Mouse (Mus musculus) c-Kit-positive CD71-positive TER-119-negative erythroid progenitor cells, embryonic 14.5 days (primary cell): ENCODE data around the gene Prcd.
A peak's percentile ranks its signal among the peaks of the same experiment; 100 is the strongest.
"Not testable (repeated sequence)": the region's sequence is repeated elsewhere in the genome, so short reads cannot be mapped to it uniquely, and the experiment has no call there.

Experiments
- DNase-seq: peaks from one replicate; pipeline ENCODE4 v3.0.0-alpha.2; 2013; ENCODE audit warnings: low read depth

Gene Prcd

DNA sequence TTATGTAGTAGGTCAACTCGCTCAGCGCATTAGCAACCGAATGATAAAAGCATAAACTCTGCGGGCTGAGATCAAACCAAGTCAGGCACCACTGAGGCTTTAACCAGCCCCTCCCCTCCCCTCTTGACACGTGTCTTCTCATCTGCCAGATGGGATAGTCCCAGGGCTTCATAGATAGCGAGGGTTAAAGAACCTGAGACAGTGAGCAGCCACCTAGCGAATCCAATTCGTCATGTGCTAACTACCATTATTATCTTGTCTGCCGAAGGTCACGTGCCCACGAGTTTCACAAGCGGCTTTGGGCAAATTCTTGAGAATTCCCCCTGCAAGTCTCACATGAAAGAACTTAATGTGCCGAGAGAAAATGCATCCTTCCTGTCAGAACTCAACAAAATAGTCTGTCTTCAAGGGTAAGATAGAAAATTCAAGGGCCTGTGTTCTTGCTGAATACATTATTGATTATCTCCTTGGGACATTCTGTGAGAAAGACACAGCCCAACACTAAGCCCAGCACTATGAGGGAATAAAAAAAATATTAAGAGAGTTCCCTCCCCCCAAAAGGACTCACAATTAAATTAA is 16.5 kb downstream of the Prcd start:
- no peak for DNase-seq

DNA sequence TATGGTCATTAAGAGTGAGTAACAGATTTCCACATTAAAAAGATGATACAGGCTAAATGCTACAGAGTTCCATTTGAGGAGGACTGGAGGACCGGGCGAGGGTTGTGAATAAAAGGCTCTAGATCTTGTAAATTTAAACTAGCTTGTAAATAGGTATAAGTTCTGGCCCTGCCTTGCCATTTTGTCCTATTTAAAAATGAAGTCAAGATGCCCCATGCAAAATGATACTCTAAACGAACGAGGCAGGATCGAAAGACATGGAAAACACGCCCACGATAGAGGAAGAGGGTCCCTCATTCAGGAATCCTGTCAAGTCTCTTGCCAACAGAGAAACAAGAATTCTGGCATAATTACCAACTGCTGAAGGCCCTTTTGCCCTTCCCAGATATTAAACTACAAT is 17.1 kb downstream of the Prcd start:
- no peak for DNase-seq

DNA sequence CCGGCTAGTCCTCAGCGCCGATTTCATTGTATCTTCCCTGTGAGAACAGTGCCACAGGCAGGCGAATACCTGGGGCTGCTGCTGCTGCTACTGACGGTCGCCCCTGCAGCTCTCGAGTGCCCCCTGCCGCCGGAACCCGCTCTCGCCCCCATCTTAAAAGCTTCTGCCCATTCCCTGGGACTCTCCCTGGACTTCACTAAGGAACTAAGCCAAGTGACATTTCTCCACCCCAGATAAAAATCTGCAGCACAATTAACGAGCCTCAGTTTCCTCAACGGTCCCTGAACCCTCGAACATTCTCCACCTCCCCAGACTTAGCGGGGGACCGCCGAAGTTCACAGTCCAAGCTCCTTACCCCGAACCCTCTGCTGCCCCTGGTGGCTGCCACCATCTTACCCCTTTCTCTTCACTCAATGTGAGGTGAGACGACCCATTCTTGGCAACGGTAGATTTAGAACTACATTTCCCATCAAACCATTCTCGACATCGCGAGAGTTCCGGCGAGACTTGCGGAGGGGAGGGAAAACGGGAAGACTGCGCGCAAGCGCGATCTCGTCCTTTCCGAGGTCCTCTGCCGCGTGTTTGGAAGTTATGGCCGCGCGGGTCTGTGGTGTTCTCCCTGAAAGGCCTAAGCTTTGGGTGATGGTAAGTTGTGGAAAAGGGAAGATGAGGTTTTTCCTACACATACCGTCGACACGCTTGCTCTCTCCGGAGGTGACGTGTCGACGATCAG is 17.9 kb downstream of the Prcd start:
- peak; percentile 100 for DNase-seq

GRCm38 (mm10) chr11:116671845-116672434 is 18.6 kb downstream of the Prcd start:
- no peak for DNase-seq

- no peak for DNase-seq
Measured at GRCm38 (mm10) chr11:116672595-116672994, 19.3 kb downstream of the Prcd start.

GRCm38 (mm10) chr11:116673410-116673809 is 20.1 kb downstream of the Prcd start:
- DNase-seq: no peak

DNA sequence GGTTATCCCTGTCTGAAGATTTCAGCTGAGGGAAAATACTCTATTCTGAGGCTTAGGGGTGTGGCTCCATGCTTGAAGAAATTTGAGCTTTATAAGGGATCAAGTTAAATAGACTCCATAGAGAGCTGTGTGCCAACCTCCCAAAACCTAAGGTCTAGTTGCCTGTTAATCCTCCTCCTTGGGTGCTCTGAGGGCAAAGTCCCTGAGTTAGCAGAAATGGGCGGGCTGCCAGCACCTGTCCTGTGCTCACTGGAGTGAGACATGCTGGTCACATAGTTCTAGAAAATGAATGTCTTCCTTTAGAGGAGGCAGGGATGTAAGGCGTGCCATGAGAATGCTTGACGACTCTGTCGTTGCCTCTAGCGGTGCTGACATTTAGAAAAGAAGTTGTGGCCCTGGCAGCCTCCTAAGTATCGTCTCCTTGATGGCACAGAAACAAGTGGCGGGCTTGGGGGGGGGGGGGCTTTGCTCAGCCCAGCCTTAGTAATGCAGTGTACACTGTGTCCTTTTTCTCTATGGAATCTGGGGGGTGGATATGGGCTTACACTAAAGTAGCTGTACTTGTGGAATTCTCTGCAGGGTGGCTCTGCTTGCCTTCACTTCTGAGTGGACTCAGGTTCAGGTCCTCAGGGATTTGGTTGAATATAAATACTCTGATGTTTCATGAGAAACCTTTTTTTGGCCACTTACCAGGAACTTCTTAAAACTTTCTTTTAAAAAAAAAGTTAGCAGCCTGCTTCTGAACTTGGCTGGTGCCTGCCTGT is 21.5 kb downstream of the Prcd start:
- DNase-seq: no peak

DNA sequence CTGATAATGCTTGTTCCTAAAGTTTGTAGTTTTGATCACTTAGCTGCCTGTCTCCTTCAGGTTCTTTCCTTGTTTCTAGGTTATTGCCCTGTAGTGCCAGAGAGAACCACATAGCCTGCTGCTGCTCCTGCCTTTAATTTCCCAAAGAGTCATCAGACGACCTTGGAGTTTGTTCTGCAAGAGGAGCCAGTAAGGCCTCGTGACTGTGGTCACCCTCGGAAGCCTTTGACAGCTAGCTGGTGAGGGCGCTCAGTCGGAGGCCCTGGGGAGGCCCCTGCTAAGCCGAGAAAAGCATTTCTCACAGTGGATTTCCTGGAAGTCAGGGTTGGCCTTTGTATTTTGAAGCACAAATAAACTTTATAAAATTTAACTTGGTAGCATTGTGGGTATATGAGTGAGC is 22.1 kb downstream of the Prcd start:
- DNase-seq: not testable (repeated sequence)

DNA sequence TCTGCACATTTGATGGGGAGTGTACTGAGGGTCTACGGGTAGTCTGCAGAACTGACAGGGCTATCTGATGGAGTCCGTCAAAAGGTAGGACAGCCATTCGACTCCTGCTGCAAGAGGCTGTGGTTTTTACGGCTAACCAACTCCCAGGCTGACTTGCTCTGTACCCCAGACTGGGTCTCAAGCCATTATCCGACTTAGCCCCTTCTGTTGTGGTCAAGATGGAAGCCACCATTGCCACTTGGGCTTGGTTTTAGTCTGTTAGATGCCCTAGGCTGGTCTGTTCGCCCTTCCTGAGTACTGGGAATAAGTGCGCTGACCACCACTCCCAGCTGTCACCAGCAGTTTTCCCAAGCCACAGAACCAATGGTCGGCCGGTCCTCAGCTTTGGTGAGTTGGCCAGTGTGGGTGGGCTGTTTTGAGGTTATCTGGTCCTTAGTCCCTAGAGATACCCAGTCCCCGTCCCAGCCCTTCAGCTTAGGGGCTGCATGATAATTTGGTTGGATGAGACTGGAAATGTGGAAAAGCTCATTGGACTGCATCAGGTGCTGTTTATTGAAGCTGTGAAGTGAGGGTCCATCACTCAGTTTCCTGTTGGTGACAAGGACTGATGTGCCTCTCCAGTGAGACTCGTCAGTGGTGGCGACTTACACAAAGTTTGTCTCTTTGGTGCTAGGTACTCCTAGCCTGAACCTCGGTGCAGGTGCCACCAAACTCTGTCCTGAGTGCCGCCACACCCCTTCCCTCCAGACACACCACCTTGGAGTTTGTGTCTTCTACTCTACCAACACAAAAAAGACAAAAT is 23.0 kb downstream of the Prcd start:
- DNase-seq: no peak

DNA sequence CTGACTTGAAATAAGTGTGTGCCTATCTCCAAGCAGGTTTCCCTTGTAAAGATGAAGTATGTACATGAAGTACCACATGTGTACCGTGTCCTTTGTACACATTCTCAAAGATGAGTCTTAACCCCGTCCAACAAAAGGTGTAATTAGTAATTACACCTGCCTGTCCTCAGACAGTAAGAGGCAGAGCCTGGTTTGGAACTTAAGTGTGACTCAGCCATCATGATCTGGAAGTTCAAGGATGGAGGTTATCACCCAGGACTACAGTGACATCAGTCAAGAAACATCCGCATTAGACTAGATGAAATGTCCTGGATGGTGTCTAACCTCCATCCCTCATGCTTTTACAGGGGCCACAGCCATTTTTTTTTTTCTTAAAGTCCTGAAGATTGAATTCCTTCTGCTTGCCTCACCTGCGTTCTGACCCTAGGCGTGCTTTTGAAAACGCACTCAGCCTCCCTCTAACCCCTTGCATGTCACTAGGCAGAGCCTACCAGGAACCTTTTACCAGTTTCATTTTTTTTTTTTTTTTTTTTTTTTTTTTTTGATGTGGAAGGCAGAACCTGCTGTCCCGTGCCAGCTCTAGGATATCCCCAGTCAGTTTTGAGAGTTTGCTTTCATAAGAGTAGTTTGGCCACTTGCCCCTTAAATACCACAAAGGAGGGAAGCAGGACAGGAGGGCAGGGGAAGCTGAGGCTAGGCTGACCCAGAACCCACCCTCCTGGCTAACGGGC is 24.5 kb downstream of the Prcd start:
- no peak for DNase-seq

GRCm38 (mm10) chr11:116679148-116679547 is 25.8 kb downstream of the Prcd start:
- DNase-seq: no peak

DNA sequence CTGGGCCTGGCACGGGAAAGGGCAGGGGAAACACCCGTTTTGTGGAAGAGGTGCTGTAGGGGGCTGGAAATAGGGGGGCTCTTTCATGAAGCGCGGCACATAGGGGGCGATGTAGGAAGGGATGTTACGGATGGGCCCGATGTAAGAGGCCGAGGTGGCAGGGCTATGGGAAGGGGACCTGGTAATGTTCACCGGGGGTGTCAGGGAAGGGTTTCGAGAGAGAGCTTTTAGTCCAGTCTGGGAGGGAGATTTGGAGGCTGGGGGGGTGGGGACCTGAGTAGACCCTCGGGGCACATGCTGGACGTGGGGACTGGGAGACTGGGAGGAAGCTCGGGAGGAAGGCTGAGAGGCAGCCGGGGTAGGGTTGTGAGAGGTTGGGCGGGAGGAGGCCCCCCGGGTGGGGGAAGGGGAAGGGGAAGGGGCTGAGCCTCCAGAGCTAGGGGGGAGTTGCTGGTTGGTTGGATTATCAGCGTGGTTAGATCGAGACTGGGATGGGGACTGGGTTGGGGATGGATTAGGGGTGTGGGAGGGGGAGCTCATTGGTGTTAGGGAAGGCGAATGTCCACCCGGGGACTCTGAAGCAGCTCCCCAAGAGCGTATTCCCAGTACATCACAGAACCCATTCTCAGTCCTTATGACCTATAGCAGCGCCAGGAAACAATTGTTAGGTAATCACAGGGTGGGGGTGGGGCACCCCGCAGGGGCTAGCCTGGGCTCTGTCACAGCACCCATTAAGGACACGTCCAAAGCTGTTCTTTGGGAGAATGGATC is 27.2 kb downstream of the Prcd start:
- DNase-seq: no peak

DNA sequence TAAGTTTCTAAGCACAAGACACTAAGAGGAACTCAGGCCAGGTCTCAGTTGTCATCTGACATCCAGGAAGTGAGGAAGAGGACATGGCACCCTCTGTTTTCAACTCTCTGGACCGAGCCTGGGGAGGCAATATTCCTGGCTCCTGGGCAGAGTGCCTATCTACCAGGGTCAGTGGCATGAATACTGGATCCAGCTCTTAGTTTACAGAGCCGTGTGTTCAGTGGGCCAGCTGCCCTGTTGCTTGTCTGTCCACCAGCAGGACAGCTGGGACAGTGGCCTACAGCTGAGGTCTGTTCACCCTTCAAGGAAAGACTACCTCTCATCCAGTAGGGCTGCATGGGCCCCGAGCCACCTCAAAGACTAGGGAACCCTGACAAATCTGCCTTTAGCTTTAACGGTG is 27.8 kb downstream of the Prcd start:
- no peak for DNase-seq

- DNase-seq: no peak
Measured at GRCm38 (mm10) chr11:116682501-116683144, 29.3 kb downstream of the Prcd start.

GRCm38 (mm10) chr11:116683777-116684176 is 30.4 kb downstream of the Prcd start:
- DNase-seq: no peak

- no peak for DNase-seq
Measured at GRCm38 (mm10) chr11:116685729-116686128, 32.4 kb downstream of the Prcd start.

DNA sequence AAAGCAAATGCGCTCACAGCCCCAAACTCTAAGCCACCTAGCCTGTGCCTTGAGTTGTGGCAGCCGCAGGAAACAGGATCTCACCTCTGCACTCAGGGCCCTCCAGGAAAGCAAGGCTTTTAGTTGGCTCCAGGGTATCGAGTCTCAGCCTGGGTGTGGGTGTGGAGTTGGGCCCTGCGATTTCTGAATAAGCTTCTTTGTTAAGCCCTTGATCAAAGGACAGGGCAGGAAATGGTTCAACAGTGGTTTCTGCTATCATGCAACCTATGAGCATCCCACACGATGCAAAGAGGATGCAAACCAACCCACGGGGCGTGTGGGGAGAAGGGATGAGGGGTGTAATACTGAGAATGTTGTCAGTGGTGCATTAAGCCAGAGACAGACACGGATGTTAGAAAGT is 34.6 kb downstream of the Prcd start:
- no peak for DNase-seq

- no peak for DNase-seq
Measured at GRCm38 (mm10) chr11:116689622-116690021, 36.3 kb downstream of the Prcd start.

DNA sequence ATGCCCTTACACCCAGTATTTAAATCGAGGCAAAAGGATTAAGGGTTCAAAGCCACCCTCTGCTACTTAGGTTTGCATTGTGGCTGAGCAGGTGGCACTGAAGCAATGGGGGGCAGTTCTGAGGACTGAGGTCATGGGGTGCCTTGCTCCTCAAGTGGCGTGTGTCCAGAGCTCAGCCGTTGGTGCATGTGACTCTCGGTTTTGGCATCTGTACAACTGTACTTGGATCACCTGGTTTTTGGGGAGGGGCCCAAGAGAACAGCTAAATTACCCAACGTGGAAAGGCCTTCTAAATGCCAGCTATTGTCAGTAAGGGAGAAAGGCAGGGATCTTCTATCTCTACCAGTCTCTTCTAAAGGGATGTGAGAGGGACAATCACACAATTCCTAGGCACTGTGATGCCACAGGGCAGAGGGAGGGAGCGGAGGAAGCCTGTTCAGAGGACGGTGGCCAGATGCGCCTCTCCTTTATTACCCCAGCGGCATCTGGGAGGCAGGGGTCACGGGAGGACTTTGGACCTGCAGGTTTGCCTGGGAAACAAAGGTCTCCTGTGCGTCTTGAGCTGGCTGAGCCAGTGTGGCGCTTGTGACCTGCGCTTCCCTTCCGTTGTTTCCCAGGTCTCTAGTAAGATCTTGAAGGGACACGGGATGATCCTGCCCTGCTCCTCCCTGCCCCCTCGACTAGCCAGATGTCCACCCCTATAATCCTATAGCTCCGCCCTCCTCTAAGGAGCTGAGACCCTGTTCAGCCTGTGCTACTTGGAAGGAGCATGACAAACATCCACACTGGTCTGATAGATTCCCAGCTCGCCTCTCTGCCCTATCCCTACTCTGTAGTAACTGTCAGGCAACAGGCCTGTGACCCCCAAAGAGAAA is 37.6 kb downstream of the Prcd start:
- DNase-seq: no peak
